13 mouse cellular contexts compared by ENCODE assay signal in genomic region chr16:23516606-23517005, GRCm38 (mm10). TPM values are rescaled to one million over a fixed set of nuclear protein-coding genes. Genes with fewer than 3 reads are reported as not detected.
A peak's percentile ranks its signal among the peaks of the same experiment; 100 is the strongest.
DNase-seq lines count a peak whose midpoint lies in the region; ATAC-seq and TF ChIP-seq lines count a peak whose summit lies in the region.
"Had no signal": no experiment of that assay in that cellular context is flagged by ENCODE, and none has a peak within 500 bp of the region (broad histone marks: within the 10 kb centered on the region; RNA-seq: fewer than 3 reads in every experiment).

No protein-coding gene starts in this region.

- no peak for ATAC-seq in forebrain, embryonic 14.5 days
- ATAC-seq in forebrain, embryonic 11.5 days (replicated peaks; ENCODE audit: low FRiP score) = no peak
- no peak for ATAC-seq in kidney, embryonic 14.5 days (ENCODE audit: low FRiP score, low TSS enrichment)
- no peak for ATAC-seq in lung, embryonic 14.5 days (ENCODE audit: insufficient read depth)
- no peak for ATAC-seq in forebrain, postnatal 0 days

- H3K4me3 ChIP-seq in forebrain, embryonic 14.5 days (ENCODE audit: low read depth, low read length) = no peak overlapping the region
- no peak overlapping the region for H3K4me3 ChIP-seq in forebrain, embryonic 11.5 days (ENCODE audit: low read depth, low read length)
- no peak overlapping the region for H3K4me3 ChIP-seq in kidney, adult 2 months (ENCODE audit: insufficient read depth, low read depth, low read length)
- no peak overlapping the region for H3K4me3 ChIP-seq in kidney, embryonic 14.5 days (ENCODE audit: low read length)
- H3K4me3 ChIP-seq in lung, embryonic 14.5 days (ENCODE audit: low read depth, low read length) = no peak overlapping the region
- no peak overlapping the region for H3K4me3 ChIP-seq in forebrain, postnatal 0 days (ENCODE audit: low read depth, low read length)
- H3K4me3 ChIP-seq: hindbrain, embryonic 10.5 days; limb, embryonic 13.5 days had no signal

- no peak overlapping the region for H3K9ac ChIP-seq in forebrain, embryonic 14.5 days (ENCODE audit: low read length)
- no peak overlapping the region for H3K9ac ChIP-seq in forebrain, embryonic 11.5 days (ENCODE audit: low read length)
- no peak overlapping the region for H3K9ac ChIP-seq in kidney, embryonic 14.5 days (ENCODE audit: low read depth, low read length)
- H3K9ac ChIP-seq in lung, embryonic 14.5 days = no peak overlapping the region
- H3K9ac ChIP-seq in forebrain, postnatal 0 days = no peak overlapping the region
- H3K9ac ChIP-seq: limb, embryonic 13.5 days had no signal

- peak overlapping the region; percentile 58 for H3K4me2 ChIP-seq in forebrain, embryonic 14.5 days (ENCODE audit: low read length)
- no peak overlapping the region for H3K4me2 ChIP-seq in forebrain, embryonic 11.5 days (ENCODE audit: low read depth, low read length, severe bottlenecking)
- H3K4me2 ChIP-seq in kidney, embryonic 14.5 days (replicated peaks; ENCODE audit: low read depth, low read length) = no peak overlapping the region
- H3K4me2 ChIP-seq in lung, embryonic 14.5 days = no peak overlapping the region
- H3K4me2 ChIP-seq in forebrain, postnatal 0 days (ENCODE audit: low read depth) = peak overlapping the region; percentile 76; the same call in 1 of the 2 replicates
- H3K4me2 ChIP-seq: limb, embryonic 13.5 days had no signal

- no peaks in the 10 kb centered on the region for H3K9me3 ChIP-seq in forebrain, embryonic 14.5 days (replicated peaks; ENCODE audit: control insufficient read depth, low read length)
- no peaks in the 10 kb centered on the region for H3K9me3 ChIP-seq in forebrain, embryonic 11.5 days (ENCODE audit: control insufficient read depth, low read length)
- no peaks in the 10 kb centered on the region for H3K9me3 ChIP-seq in kidney, embryonic 14.5 days (ENCODE audit: control insufficient read depth, low read length)
- H3K9me3 ChIP-seq in lung, embryonic 14.5 days (ENCODE audit: low read depth, low read length) = no peaks in the 10 kb centered on the region
- no peaks in the 10 kb centered on the region for H3K9me3 ChIP-seq in forebrain, postnatal 0 days (ENCODE audit: low read length)
- H3K9me3 ChIP-seq: hindbrain, embryonic 10.5 days; limb, embryonic 13.5 days had no signal

- H3K27me3 ChIP-seq in forebrain, embryonic 14.5 days (replicated peaks; ENCODE audit: control insufficient read depth, insufficient read depth, low read length) = no peaks in the 10 kb centered on the region
- no peaks in the 10 kb centered on the region for H3K27me3 ChIP-seq in forebrain, embryonic 11.5 days (ENCODE audit: control insufficient read depth, insufficient read depth, low read length)
- no peaks in the 10 kb centered on the region for H3K27me3 ChIP-seq in kidney, adult 2 months (replicated peaks; ENCODE audit: control insufficient read depth, insufficient read depth, low read length)
- H3K27me3 ChIP-seq in kidney, embryonic 14.5 days (ENCODE audit: control insufficient read depth, insufficient read depth, low read length) = no peaks in the 10 kb centered on the region
- H3K27me3 ChIP-seq in lung, embryonic 14.5 days (ENCODE audit: insufficient read depth, low read length) = no peaks in the 10 kb centered on the region
- no peaks in the 10 kb centered on the region for H3K27me3 ChIP-seq in forebrain, postnatal 0 days (ENCODE audit: insufficient read depth, low read length)

- H3K27ac ChIP-seq in forebrain, embryonic 14.5 days (ENCODE audit: low read depth, low read length) = peak overlapping the region; percentile 95; the same call in 1 of the 2 replicates
- no peak overlapping the region for H3K27ac ChIP-seq in forebrain, embryonic 11.5 days (ENCODE audit: low read depth, low read length)
- no peak overlapping the region for H3K27ac ChIP-seq in kidney, adult 2 months (ENCODE audit: insufficient read depth, low read depth, low read length)
- no peak overlapping the region for H3K27ac ChIP-seq in kidney, embryonic 14.5 days (ENCODE audit: low read depth, low read length)
- no peak overlapping the region for H3K27ac ChIP-seq in lung, embryonic 14.5 days (ENCODE audit: low read depth)
- no peak overlapping the region for H3K27ac ChIP-seq in forebrain, postnatal 0 days (ENCODE audit: low read depth, low read length)
- H3K27ac ChIP-seq: hindbrain, embryonic 10.5 days; limb, embryonic 13.5 days had no signal

- no peak for TF ChIP-seq POLR2A in kidney, adult 2 months (IDR thresholded peaks at IDR 0.05; ENCODE audit: low read depth, low read length)

- peaks cover 25% of the 10 kb centered on the region for H3K36me3 ChIP-seq in forebrain, embryonic 14.5 days (ENCODE audit: control insufficient read depth, insufficient read depth, low read length)
- H3K36me3 ChIP-seq in forebrain, embryonic 11.5 days (ENCODE audit: control insufficient read depth, insufficient read depth, low read length) = no peaks in the 10 kb centered on the region; the same call in 1 of the 2 replicates
- H3K36me3 ChIP-seq in kidney, adult 2 months (ENCODE audit: control insufficient read depth, insufficient read depth, low read length) = no peaks in the 10 kb centered on the region
- H3K36me3 ChIP-seq in kidney, embryonic 14.5 days (ENCODE audit: control insufficient read depth, insufficient read depth, low read length) = no peaks in the 10 kb centered on the region
- H3K36me3 ChIP-seq in lung, embryonic 14.5 days (ENCODE audit: insufficient read depth) = no peaks in the 10 kb centered on the region
- no peaks in the 10 kb centered on the region; the same call in 1 of the 2 replicates for H3K36me3 ChIP-seq in forebrain, postnatal 0 days (ENCODE audit: insufficient read depth)
- H3K36me3 ChIP-seq: limb, embryonic 13.5 days had no signal

- peaks cover 37% of the 10 kb centered on the region for H3K4me1 ChIP-seq in forebrain, embryonic 14.5 days (ENCODE audit: control insufficient read depth, insufficient read depth, low read length)
- H3K4me1 ChIP-seq in forebrain, embryonic 11.5 days (replicated peaks; ENCODE audit: control insufficient read depth, insufficient read depth, low read length) = peaks cover 3% of the 10 kb centered on the region; the same call in 1 of the 2 replicates
- peaks cover 6% of the 10 kb centered on the region; the same call in 1 of the 2 replicates for H3K4me1 ChIP-seq in kidney, adult 2 months (ENCODE audit: control insufficient read depth, insufficient read depth, low read length)
- H3K4me1 ChIP-seq in kidney, embryonic 14.5 days (ENCODE audit: control insufficient read depth, insufficient read depth, low read length) = peaks cover 22% of the 10 kb centered on the region; the same call in 1 of the 2 replicates
- peaks cover 43% of the 10 kb centered on the region for H3K4me1 ChIP-seq in lung, embryonic 14.5 days (ENCODE audit: insufficient read depth)
- H3K4me1 ChIP-seq in forebrain, postnatal 0 days (ENCODE audit: insufficient read depth) = peaks cover 30% of the 10 kb centered on the region; the same call in 1 of the 2 replicates

- no peak for TF ChIP-seq CTCF in kidney, adult 2 months (conservative IDR thresholded peaks at IDR 0.05; ENCODE audit: insufficient read depth, insufficient read length, low read depth, low read length)
- no peak for TF ChIP-seq CTCF in lung, embryonic 14.5 days (IDR thresholded peaks at IDR 0.05; ENCODE audit: low read depth)
- no peak for TF ChIP-seq CTCF in forebrain, postnatal 0 days (IDR thresholded peaks at IDR 0.05; ENCODE audit: low read depth)

- DNase-seq in forebrain, embryonic 14.5 days (ENCODE audit: low spot score) = peak; percentile 57
- no peak for DNase-seq in forebrain, embryonic 11.5 days (ENCODE audit: low spot score)
- peak; percentile 15 for DNase-seq in kidney, adult 2 months
- DNase-seq in lung, embryonic 14.5 days = peak; percentile 51
- DNase-seq in lung, adult 18-20 months = no peak
- DNase-seq in forebrain, postnatal 0 days = no peak
- DNase-seq in left cerebral cortex, adult 18-20 months (ENCODE audit: low spot score in 2 of 2) = no peak
- DNase-seq: embryo, embryonic 11 days; right cerebral cortex, adult 18-20 months; thymus, adult 18-20 months had no signal

- WGBS in forebrain, embryonic 14.5 days = 46% methylated on average over 2 of the region's 2 CpGs
- 92% methylated on average over 2 of the region's 2 CpGs for WGBS in forebrain, embryonic 11.5 days
- WGBS in kidney, adult 2 months = 47% methylated on average over 2 of the region's 2 CpGs
- WGBS in kidney, embryonic 14.5 days = 73% methylated on average over 2 of the region's 2 CpGs
- 39% methylated on average over 2 of the region's 2 CpGs for WGBS in lung, embryonic 14.5 days
- 50% methylated on average over 2 of the region's 2 CpGs for WGBS in forebrain, postnatal 0 days

RNA-seq across cellular contexts. Expression of gene Rtp4, which starts 3.5 kb away (rescaled TPM):
- 3.1 and 4.0 TPM in 2 replicates for polyA plus RNA-seq in forebrain, embryonic 14.5 days (2014; fragmentation: Nextera tagmentation; extraction: Ambion mirVana)
- polyA plus RNA-seq in forebrain, embryonic 11.5 days (2014; fragmentation: Nextera tagmentation; extraction: Ambion mirVana) = 1.7 and 2.2 TPM in 2 replicates
- polyA plus RNA-seq in kidney, adult 2 months (2012; rRNA removed) = 14.4 and 21.6 TPM in 2 replicates
- 3.9 and 8.5 TPM in 2 replicates for polyA plus RNA-seq in kidney, embryonic 14.5 days (2014; fragmentation: Nextera tagmentation; extraction: Ambion mirVana)
- polyA plus RNA-seq in lung, embryonic 14.5 days (2014; fragmentation: Nextera tagmentation; extraction: Ambion mirVana) = 3.9 and 4.8 TPM in 2 replicates
- 7.3 and 7.4 TPM in 2 replicates for total RNA-seq in forebrain, postnatal 0 days (2014; rRNA removed)
- 7.7 and 7.8 TPM in 2 replicates for polyA plus RNA-seq in forebrain, postnatal 0 days (2015; fragmentation: Nextera tagmentation; extraction: Ambion mirVana)
- 1 to 10 TPM in 1 of 2 experiments, under 1 TPM in 1; 0.95 to 1.1 TPM for total RNA-seq in left cerebral cortex, adult 18-20 months (2021)

RNA-seq across cellular contexts. Expression of gene Masp1, which starts 4.0 kb away (rescaled TPM):
- 44.6 and 47.4 TPM in 2 replicates for polyA plus RNA-seq in forebrain, embryonic 14.5 days (2014; fragmentation: Nextera tagmentation; extraction: Ambion mirVana)
- polyA plus RNA-seq in forebrain, embryonic 11.5 days (2014; fragmentation: Nextera tagmentation; extraction: Ambion mirVana) = 19.5 and 22.7 TPM in 2 replicates
- 2.6 TPM in 2 replicates for polyA plus RNA-seq in kidney, adult 2 months (2012; rRNA removed)
- 5.4 and 7.5 TPM in 2 replicates for polyA plus RNA-seq in kidney, embryonic 14.5 days (2014; fragmentation: Nextera tagmentation; extraction: Ambion mirVana)
- 2.4 and 2.5 TPM in 2 replicates for polyA plus RNA-seq in lung, embryonic 14.5 days (2014; fragmentation: Nextera tagmentation; extraction: Ambion mirVana)
- 32.2 and 37.1 TPM in 2 replicates for total RNA-seq in forebrain, postnatal 0 days (2014; rRNA removed)
- polyA plus RNA-seq in forebrain, postnatal 0 days (2015; fragmentation: Nextera tagmentation; extraction: Ambion mirVana) = 22.0 and 23.3 TPM in 2 replicates
- 10 to 100 TPM; 11.6 to 13.7 TPM for total RNA-seq in left cerebral cortex, adult 18-20 months (2021)

Comparison
In these comparisons a context has a peak if more than half of its experiments do, and no peak if none do; other contexts are left out.
1. DNase-seq: peak in forebrain, embryonic 14.5 days (single experiment), kidney, adult 2 months (single experiment) and lung, embryonic 14.5 days (single experiment); none in forebrain, embryonic 11.5 days (single experiment), lung, adult 18-20 months (0 of 2), forebrain, postnatal 0 days (single experiment) and left cerebral cortex, adult 18-20 months (0 of 2).
2. H3K4me2 ChIP-seq: peak in forebrain, embryonic 14.5 days (single experiment) and forebrain, postnatal 0 days (single experiment); none in forebrain, embryonic 11.5 days (single experiment), kidney, embryonic 14.5 days (single experiment) and lung, embryonic 14.5 days (single experiment).